Comparison of ENCODE assay signal across 8 mouse cellular contexts in genomic region chr11:54998284-54998683, GRCm38 (mm10). TPM values are rescaled to one million over a fixed set of nuclear protein-coding genes. Genes with fewer than 3 reads are reported as not detected.
DNase-seq lines count a peak whose midpoint lies in the region; ATAC-seq and TF ChIP-seq lines count a peak whose summit lies in the region.

No protein-coding gene starts in this region.

- peaks cover 71% of the 10 kb centered on the region for H3K36me3 ChIP-seq in E14TG2a.4 (ENCODE audit: insufficient read depth, low read length)
- H3K36me3 ChIP-seq in forebrain, embryonic 12.5 days (replicated peaks) = peaks cover 5% of the 10 kb centered on the region

- peak; percentile 86 for DNase-seq in brain, embryonic 14.5 days (ENCODE audit: low read depth)
- DNase-seq in heart, postnatal 14 days = peak; percentile 70 to 75
- peak; percentile 48 to 77 for DNase-seq in kidney, postnatal 36 days
- peak; percentile 53 for DNase-seq in lung, adult 2 months
- DNase-seq in thymus, postnatal 0 days (ENCODE audit: low spot score) = peak; percentile 81

- H3K9me3 ChIP-seq in E14TG2a.4 (ENCODE audit: low read length) = peaks cover 4% of the 10 kb centered on the region; the same call in 1 of the 2 replicates
- no peaks in the 10 kb centered on the region for H3K9me3 ChIP-seq in forebrain, embryonic 12.5 days

- H3K27ac ChIP-seq in forebrain, embryonic 12.5 days = no peak overlapping the region

- no peak overlapping the region for H3K9ac ChIP-seq in forebrain, embryonic 12.5 days

- 5% methylated on average over 11 of the region's 12 CpGs for WGBS in forebrain, embryonic 12.5 days
- WGBS in lung, adult 2 months = 7% methylated on average over 12 of the region's 12 CpGs

- H3K4me2 ChIP-seq in forebrain, embryonic 12.5 days = no peak overlapping the region

- no peak for TF ChIP-seq POLR2A in brain, embryonic 14.5 days (IDR thresholded peaks at IDR 0.05; ENCODE audit: borderline replicate concordance, extremely low read depth, insufficient read depth, insufficient read length, poor library complexity, severe bottlenecking)
- no peak for TF ChIP-seq POLR2A in lung, adult 2 months (IDR thresholded peaks at IDR 0.05; ENCODE audit: borderline replicate concordance, extremely low read depth, low read depth, low read length)

- peak; percentile 36; the same call in 1 of the 2 replicates for ATAC-seq in forebrain, embryonic 12.5 days (ENCODE audit: low FRiP score)
- ATAC-seq in neutrophil, adult 5-6 weeks (ENCODE audit: extremely low read depth, insufficient number of reproducible peaks, low FRiP score, poor library complexity, severe bottlenecking) = peak; percentile 94

- peak; percentile 73 for TF ChIP-seq CTCF in E14TG2a.4 (conservative IDR thresholded peaks at IDR 0.05; ENCODE audit: low read length)
- TF ChIP-seq CTCF in brain, embryonic 14.5 days (IDR thresholded peaks at IDR 0.05; ENCODE audit: borderline replicate concordance, extremely low read depth, insufficient read depth, insufficient read length) = peak; percentile 95
- peak; percentile 80 for TF ChIP-seq CTCF in lung, adult 2 months (IDR thresholded peaks at IDR 0.05; ENCODE audit: insufficient read depth, low read length)

- intact Hi-C loops in heart, postnatal 14 days (cut with DNase I) = loop anchor here (1.0 to 5.0 kb wide), 4 partner anchors 15 to 159 kb away; no protein-coding TSS in a partner anchor

- peaks cover 38% of the 10 kb centered on the region for H3K4me1 ChIP-seq in E14TG2a.4 (replicated peaks; ENCODE audit: low read depth, low read length)
- peaks cover 2% of the 10 kb centered on the region; the same call in 1 of the 2 replicates for H3K4me1 ChIP-seq in forebrain, embryonic 12.5 days
- H3K4me1 ChIP-seq in lung, adult 2 months (ENCODE audit: control insufficient read depth, insufficient read depth, low read length) = 0 out of 2 replicates have a peak, but pooled peaks cover 2% of the 10 kb centered on the region

- H3K4me3 ChIP-seq in E14TG2a.4 (replicated peaks; ENCODE audit: low read length) = no peak overlapping the region
- H3K4me3 ChIP-seq in forebrain, embryonic 12.5 days (replicated peaks) = no peak overlapping the region
- no peak overlapping the region for H3K4me3 ChIP-seq in lung, adult 2 months (replicated peaks; ENCODE audit: extremely low read depth, low read depth, low read length)

- no peaks in the 10 kb centered on the region for H3K27me3 ChIP-seq in E14TG2a.4 (ENCODE audit: insufficient read depth, low read length)
- H3K27me3 ChIP-seq in forebrain, embryonic 12.5 days = no peaks in the 10 kb centered on the region

RNA-seq across cellular contexts. Expression of gene Anxa6, which starts 35.0 kb away (rescaled TPM):
- polyA plus RNA-seq in brain, embryonic 14.5 days (2012; rRNA removed) = 33.2 and 47.6 TPM in 2 replicates
- 46.6 and 59.1 TPM in 2 replicates for polyA plus RNA-seq in forebrain, embryonic 12.5 days (2016; fragmentation: Nextera tagmentation; extraction: Ambion mirVana)
- 100 to 1,000 TPM; 252 to 259 TPM for total RNA-seq in heart, postnatal 14 days (2021)
- 151 and 170 TPM in 2 replicates for polyA plus RNA-seq in lung, adult 2 months (2012; rRNA removed)
- total RNA-seq in neutrophil, adult 5-6 weeks (2017) = 177 and 181 TPM in 2 replicates
- polyA plus RNA-seq in thymus, postnatal 0 days (2015; fragmentation: Nextera tagmentation; extraction: Ambion mirVana) = 131 TPM in 2 replicates

RNA-seq across cellular contexts. Expression of gene Tnip1, which starts 35.6 kb away (rescaled TPM):
- polyA plus RNA-seq in brain, embryonic 14.5 days (2012; rRNA removed) = 13.3 and 16.0 TPM in 2 replicates
- polyA plus RNA-seq in forebrain, embryonic 12.5 days (2016; fragmentation: Nextera tagmentation; extraction: Ambion mirVana) = 9.8 and 12.1 TPM in 2 replicates
- total RNA-seq in heart, postnatal 14 days (2021) = 10 to 100 TPM; 27.7 to 30.4 TPM
- 43.9 and 47.2 TPM in 2 replicates for polyA plus RNA-seq in lung, adult 2 months (2012; rRNA removed)
- total RNA-seq in neutrophil, adult 5-6 weeks (2017) = 54.1 and 58.2 TPM in 2 replicates
- polyA plus RNA-seq in thymus, postnatal 0 days (2015; fragmentation: Nextera tagmentation; extraction: Ambion mirVana) = 40.6 and 40.8 TPM in 2 replicates
